Mouse (Mus musculus): ENCODE measurements around the gene Hgd. TPM values are rescaled to one million over a fixed set of nuclear protein-coding genes. Genes with fewer than 3 reads are reported as not detected.
A peak's percentile ranks its signal among the peaks of the same experiment; 100 is the strongest.

The Hgd gene
- total RNA-seq, 2 experiments from 2014 or later, result 0.63 TPM; not detected in 1

DNA sequence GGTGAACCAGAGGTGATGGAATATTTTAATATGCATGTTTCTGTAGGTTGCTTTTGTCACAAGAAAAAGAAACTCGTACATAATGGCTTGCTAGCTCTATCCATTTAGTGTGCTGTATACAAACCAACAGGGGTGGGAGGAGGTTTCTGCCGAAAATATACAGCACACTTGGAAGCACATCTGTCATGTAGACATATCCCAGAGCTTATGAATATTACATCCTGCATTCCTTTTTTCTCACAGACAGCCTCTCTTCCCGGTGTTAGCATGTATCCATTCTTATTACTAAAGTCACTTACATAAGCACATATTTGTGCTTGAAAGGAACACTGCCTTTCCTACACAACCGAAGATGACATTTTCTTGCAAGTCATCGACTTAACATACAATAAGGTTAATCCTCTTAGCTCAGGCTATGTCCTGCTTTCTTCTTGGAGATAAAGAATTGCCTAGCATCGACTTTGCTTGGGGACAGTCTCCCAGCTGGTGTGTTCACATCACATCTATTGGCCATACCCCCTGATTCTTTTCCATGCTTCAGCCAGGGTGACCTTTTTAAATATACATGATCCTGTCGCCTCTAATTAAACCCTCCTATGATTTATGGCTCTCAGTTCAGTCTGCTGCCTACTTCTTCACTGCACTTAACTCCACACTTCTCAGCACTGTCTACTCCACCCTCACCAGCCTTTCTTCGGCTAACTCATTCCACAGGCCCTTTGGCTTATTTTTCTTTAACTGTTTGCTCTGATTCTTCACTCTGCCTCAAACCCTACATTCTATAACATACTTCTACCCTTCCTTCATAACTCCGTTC, 83.9 kb downstream of the Hgd start:
- no peak for DNase-seq (ENCODE audit: low spot score in 2 of 2)

DNA sequence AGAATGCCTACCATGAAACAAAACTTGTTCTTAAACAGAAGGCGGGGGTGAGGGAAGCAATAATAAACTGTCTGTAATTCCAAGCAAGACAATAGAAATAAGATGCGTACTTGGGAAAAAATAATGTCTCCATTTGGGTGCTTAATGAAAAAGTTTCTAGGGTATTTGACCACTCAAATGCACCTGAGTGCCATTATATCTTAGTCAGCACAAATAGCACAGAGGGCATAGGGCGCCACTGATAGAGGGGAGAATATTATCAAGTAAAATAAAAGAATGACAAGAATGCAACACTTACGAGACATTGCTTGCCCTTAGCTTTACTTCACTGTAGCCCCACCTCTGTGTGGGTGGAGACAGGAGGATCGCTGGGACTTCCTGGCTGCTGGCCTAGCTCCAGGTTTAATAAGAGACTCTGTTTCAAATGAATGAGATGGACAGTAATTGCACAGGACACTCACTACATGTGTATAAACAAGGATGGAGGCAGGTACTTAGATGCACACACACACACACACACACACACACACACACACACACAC, 85.5 kb downstream of the Hgd start:
- no peak for DNase-seq (ENCODE audit: low spot score in 2 of 2)

DNA sequence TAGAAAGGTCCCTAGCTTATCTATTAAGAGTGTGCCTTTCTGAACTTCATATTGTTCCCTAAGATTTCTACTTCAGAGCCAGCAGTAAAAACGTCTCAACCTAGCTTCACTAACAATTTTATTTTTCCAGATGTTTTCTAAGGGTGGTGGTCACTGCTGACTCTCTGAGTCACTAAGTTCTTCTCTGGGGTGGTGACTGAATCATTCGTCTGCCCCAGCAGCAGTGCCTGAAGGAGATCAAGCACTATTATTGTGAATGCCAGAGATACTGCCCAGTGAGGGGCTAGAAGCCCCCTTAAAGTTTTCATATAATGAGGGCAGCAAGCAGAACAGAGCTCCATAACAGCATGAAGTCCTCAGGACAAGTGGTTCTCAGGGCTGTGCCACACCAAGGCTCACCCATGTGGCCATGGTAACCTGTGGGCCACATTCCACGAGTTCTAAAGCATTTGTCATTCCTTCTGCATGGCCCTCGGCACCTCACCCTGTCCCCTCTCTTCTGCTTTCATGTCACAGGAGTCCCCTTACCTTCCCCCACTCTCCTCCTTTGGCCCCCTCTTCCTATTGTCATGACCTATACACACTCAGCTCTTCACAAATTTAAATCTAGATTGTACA, 90.8 kb downstream of the Hgd start:
- no peak for DNase-seq (ENCODE audit: low spot score in 2 of 2)

DNA sequence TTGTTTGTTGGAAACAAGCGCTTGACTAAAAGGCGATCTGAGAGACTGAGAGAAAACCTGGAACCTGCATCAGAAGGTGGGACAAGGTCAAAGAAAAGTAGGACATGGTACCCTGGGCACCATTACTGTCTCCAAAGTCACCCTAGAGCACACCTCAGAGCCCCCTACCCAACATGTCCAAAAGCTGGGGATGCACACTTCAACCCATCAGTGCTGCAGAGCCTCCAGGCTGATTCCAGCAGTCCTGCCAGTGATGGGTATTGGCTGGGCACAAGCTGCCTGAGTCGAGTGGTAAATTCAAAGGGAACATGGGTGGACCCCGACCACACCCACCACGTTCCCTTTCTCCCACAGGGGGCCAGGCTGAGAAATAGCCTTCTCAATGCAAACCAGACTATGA, 95.4 kb downstream of the Hgd start:
- DNase-seq (ENCODE audit: low spot score in 2 of 2), result no peak

DNA sequence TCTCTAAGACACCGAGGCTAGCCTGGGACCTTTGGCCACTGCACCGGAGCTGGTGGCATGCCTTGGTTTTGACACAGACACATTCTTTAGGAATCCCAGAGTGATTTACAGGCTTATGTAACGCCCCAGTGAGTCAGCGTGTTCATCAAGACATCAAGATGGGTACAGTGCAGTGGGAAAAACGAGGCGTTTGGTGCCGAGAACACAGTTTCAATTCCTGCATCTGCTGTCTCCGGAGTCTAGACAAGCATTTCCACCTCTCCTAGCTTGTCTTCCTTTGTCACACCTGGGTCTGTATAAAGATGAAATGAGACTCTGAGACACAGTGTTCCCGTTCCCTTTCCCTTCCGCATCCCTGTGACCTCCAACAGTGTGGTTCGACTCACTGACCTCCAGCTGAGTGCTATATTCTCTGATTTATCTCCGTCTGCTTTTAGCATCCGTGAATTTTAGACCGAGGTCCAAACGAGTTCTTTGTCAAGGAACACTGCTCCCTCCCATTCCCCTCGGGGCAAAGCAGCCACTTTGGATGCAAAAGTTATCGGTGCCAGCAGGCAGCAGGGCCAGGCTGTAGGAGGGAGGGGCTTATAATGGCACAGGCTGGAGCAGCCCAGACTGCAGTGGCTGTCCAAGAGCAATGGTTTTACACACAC, 96.2 kb downstream of the Hgd start:
- peak; percentile 28 to 44 for DNase-seq (ENCODE audit: low spot score in 2 of 2)

DNA sequence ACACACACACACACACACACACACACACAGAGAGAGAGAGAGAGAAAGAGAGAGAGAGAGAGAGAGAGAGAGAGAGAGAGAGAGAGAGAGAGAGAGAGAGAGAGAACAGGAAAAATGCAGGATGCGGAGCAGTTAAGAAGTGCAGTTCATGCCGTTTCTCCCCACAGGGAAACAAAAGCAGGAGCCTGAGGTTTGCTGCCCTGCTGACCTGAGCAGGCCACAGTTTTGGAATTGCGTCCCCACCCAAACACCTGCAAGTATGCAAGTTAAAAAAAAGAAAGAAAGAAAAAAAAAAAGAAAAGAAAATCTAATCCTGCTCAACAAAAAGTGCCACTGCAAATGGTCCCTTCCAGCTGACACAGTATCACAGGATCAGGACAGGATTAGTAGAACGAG, 96.7 kb downstream of the Hgd start:
- no peak for DNase-seq (ENCODE audit: low spot score in 2 of 2)

DNA sequence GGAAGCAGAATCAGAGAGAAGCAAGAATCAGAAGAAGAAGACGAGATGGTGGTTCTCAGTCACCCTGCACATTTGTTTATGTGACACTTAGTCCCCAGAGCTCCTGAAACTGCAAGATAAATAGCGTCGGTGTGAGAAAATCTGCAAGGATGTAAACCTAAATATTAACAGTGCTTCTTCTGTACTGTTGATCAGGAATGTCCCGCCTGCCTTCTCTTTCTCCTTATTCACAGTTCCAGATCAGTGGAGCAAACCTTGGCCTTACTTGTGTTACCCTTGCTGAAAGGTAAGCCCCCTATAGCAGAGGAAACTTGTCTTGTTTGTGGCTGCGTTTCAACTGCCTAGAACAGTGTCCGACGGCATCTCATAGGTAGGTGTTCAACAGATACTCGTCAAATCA, 97.6 kb downstream of the Hgd start:
- no peak for DNase-seq (ENCODE audit: low spot score in 2 of 2)

DNA sequence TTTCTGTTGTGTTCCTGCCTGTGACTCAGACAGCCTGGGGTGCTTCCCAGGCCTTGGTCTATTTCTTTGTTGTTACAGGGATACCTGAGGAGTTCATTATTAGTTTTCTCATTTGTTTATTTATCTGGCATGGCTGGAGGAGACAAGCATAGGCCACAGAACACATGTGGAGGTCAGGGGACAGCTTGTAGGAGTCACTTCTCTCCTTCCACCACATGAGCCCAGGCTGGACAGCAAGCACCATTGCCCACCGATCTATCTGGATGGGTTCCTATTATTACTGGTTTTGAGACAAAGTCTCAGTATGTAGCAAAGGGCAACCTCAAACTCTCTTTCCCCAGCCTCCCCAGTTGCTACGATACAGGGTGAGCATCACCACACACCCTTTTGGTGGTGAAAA, 100.3 kb downstream of the Hgd start:
- DNase-seq (ENCODE audit: low spot score in 2 of 2), result no peak

DNA sequence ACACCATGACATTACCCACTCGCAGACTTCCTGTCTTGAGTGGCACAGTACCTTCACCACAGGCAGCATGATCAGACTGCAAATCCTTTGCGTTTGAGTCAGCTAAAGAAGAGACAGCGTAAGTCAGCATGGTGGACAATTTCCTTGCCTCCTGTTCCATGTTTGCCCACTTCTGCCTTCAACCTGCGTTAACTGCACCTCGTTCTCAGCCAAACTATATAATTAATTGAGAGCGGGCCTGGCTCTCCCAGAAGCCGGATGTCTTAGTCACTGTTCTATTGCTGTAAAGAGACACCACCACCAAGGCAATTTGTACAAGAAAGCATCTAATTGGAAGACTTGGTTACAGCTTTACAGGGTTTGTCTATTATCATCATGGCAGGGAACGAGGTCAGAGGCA, 100.9 kb downstream of the Hgd start:
- DNase-seq (ENCODE audit: low spot score in 2 of 2), result no peak

Other genes with a start within 250 kb of the Hgd start
- 1 to 10 TPM; 1.9 to 3.4 TPM for gene Stxbp5l, start 195.2 kb upstream of the Hgd start, total RNA-seq (2021)
- gene Gtf2e1, start 40.4 kb upstream of the Hgd start, total RNA-seq (2021), result 10 to 100 TPM; 13.2 to 14.8 TPM
- 1 to 10 TPM; 6.7 to 8.0 TPM for gene Rabl3, start 40.3 kb upstream of the Hgd start, total RNA-seq (2021)
- 100 to 1,000 TPM; 133 to 150 TPM for gene Ndufb4, start 74.3 kb downstream of the Hgd start, total RNA-seq (2021)
- gene Fstl1, start 196.7 kb downstream of the Hgd start, total RNA-seq (2021), result 10 to 100 TPM; 27.9 to 57.9 TPM

Data from adrenal gland, adult 18-20 months (tissue).